Mouse (Mus musculus): Measurements from ENCODE around the gene Ccnl1. TPM values are rescaled to one million over a fixed set of nuclear protein-coding genes. Genes with fewer than 3 reads are reported as not detected.

Ccnl1 gene
- total RNA-seq (2017): 403 and 451 TPM in 2 replicates

DNA sequence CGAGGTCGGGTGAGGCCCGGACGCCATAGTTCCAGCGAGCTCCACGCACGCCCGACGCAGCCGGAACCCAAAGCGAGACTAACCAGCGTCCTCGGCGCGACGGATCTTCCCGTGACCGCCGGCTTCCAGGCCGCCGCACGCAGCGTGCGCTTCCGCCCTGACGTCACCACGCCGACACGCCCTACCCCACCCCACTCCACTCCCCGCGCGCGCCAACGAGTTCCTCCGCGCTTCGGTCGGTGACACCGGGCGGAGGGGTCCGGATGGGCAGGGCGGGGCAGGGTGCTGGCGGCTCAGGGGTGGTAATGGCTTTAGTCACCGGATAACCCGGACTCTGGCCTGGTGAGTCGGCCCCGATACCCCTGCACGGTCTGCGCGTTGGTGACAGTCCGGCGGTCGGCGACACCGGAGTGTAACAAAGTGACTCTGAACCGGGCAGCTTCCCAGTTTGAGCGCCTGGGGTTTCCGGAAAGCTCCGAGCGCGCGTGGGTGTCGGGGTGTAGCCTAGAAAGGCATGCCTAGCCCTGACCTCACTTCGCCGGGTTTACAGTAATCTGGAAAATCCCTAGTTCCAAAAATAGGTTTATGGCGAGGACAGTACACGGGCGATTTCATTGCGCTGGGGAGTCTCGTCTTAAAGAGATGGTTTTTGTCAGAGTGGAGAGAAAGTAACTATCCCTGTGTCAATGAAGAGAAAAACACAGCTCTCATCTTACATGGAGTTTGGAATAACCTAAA is at the start of gene Ccnl1:
TSS of gene Ccnl1 (minus strand) at position 148 of the 738 bp plus-strand sequence.
- peak; percentile 74 for ATAC-seq (replicated peaks; ENCODE audit: low read depth, poor library complexity, severe bottlenecking)

DNA sequence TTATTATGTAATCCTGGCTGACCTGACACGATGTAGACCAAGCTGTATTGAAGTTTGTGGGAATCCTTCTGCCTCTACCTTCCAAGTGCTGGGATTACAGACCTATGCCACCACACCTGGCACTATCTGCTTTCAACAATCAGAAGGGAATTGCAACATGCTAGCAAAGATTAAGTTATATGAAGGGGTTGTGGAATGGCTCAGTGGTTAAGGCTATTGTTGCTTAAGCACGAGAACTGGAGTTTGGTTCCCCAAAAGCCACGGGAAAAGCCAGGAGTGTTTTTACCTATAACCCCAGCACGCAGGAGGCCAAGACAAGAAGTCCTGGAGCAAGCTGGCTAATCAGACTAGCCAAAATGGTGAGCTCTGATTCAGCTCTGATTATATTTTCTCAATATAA is 46.9 kb upstream of the Ccnl1 start:
- ATAC-seq (replicated peaks; ENCODE audit: low read depth, poor library complexity, severe bottlenecking): no peak

DNA sequence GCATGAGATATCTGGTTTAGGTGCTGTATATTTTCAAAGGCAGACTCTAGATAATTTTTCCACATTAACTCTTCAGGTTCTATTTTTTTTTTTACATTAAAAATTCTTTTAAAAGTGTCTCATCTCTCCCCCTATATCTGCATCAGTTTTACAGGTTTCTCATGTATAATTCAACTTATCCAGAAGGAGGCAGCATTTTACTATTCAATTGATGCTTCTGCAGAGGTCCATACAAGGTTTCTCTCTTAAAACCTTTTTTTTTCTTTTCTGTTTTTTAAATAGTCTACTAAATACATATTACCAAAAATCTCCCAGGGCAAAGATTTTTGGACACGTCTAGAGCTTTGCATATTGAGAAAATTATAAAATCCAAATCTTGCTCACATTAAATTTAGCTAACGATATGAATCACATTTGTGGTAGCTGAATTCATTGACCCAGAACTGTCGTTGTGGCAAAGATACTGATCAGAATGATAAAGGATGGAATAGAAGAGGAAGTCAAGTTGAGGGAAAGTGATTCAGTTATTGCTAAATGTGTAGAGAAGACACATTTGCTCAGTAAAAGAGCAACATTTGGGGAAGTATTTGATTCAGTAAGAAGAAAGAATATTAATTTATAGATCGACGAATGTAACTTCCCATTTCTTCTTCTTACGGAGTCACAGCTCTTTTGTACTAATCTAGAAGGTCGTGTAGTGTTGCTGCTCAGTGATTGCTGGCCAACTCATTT is 46.3 kb upstream of the Ccnl1 start:
- peak; percentile 81 for ATAC-seq (replicated peaks; ENCODE audit: low read depth, poor library complexity, severe bottlenecking)

DNA sequence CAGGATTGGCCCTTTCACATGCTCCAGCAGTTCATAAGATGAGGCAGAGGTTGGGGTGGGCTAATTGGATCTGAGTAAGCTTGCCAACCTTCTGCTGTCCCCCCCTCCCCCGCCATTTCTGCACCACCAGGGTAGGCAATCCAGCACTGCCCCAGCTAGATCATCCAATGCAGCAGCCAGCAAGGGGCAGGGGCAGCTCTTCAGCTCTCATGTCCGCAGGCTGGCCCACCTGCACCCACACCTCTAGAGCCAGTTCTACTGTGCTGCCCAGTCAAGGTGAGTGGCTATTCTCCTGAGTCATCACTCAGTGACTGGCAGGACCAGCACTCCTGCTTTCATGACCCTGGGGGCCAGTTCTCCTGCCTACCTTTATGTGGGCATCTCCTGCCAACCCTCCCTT is 42.4 kb upstream of the Ccnl1 start:
- ATAC-seq (replicated peaks; ENCODE audit: low read depth, poor library complexity, severe bottlenecking): no peak

DNA sequence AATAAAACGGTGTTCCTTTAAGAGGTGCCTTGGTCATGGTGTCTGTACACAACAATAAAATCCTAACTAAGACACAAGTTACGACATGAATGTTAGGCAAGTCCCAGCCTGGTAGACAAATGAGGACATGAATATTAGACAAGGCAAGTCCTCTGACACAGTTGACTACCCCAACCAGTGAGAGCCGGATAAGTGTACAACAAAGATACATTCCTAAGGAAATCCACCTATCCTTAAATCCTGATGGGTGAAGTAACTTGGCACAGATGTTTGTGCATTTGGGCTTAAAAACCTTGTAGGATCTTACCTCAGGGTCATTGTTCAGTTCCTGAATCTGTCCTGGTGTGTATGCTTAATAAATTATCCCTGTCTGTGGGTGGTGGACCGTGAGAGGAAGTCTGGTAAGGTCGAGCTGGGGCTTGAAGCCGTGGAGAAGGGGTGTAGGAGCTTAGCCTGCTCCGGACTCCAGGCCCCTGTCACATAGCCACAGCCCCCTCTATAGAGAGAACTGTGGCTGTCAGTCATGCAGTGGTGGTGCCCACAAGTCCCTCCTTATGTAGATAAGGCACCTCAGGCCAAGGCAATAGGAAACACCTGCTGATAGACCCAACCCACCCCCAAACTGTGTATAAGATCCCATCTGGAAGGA is 39.4 kb upstream of the Ccnl1 start:
- peak; percentile 81 for ATAC-seq (replicated peaks; ENCODE audit: low read depth, poor library complexity, severe bottlenecking)

DNA sequence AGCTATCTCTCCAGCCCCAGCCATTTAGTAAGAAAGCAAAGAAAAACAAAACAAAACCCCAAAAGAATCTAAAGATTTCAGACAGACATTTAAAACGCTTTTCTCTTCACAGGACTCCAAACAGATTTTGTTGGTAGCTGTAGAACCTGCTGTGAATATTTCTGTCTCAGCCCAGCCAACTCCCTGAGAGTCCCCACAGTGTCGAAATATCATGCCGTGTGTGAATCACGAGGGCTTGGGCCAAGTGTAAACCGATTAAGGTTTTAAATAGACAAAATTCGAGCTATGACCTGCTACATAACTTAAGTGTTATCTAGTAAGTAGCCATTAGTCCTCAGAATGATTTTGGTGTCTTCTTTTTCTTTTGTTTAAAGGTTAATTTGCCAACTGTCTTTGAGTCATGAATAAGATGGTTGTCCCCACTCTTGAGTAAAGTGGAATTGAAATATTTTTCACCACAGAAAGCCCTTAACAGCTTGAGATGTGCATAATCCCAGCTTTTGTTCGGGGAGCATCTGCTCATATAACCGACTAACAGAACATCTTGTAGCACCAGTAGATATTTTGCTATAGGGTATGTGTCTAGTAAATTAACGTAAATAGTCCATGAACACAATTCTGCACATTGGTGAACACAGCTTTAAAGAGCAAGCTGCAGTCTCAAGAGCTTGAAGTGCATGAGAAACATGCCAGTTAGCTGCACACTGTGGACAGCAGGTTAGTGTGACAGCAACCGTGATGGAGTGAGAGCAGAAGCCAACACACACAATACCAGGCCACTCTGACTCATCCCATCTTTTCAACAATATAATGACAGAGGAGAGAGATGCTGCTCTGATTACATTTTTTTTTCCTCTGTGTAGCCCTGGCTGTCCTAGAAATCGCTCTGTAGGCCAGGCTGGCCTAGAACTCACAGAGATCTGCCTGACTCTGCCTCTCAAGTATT is 34.6 kb upstream of the Ccnl1 start:
- ATAC-seq (replicated peaks; ENCODE audit: low read depth, poor library complexity, severe bottlenecking): no peak

DNA sequence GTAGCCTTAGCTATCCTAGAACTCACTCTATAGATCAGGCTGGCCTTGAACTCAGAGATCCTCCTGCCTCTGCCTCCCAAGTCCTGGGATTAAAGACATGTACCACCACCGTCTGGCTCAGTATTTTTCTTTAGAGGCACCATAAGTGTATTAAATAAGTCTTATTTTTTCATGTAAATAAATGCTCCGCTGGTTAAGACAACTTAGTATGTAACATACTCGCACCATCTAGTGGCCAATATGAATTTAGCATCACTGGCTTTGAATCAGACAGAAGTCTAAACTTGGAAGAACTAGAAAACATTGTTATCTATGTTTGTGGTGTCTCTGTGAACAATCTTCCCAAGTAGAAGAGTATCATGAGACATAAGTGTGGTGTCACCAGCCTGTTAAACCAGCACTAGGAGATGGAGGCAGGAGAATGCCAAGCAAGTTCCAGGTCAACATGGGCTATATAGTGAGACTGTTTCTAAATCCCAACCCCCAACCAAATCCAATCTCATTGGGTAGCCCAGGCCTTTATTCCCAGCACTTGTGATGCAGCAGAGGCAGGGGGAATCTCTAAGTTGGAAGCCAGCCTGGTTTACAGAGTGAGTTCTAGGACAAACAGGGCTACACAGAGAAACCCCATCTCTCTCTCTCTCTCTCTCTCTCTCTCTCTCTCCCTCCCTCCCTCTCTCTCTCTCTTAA is 33.1 kb upstream of the Ccnl1 start:
- ATAC-seq (replicated peaks; ENCODE audit: low read depth, poor library complexity, severe bottlenecking): peak; percentile 84

DNA sequence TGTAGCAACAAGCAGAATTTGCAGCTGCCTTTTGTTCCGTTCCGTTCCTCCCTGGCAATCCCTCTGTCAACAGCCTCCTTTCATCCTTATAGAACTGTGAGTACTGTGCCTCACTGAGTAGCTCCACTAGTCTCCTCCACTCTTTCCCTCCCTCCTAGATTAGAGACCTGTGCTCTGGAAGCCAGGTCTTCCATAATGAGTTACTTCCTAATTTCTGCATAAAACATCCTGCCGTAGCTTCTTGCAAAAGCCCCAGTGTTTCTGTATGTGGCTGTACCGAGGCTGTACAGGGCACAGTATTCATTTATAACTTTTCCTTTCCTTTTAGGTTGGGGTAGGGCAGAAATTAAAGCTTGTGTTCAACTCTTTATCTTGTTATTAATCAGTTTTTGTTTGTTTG is 32.5 kb upstream of the Ccnl1 start:
- peak; percentile 50 for ATAC-seq (replicated peaks; ENCODE audit: low read depth, poor library complexity, severe bottlenecking)

DNA sequence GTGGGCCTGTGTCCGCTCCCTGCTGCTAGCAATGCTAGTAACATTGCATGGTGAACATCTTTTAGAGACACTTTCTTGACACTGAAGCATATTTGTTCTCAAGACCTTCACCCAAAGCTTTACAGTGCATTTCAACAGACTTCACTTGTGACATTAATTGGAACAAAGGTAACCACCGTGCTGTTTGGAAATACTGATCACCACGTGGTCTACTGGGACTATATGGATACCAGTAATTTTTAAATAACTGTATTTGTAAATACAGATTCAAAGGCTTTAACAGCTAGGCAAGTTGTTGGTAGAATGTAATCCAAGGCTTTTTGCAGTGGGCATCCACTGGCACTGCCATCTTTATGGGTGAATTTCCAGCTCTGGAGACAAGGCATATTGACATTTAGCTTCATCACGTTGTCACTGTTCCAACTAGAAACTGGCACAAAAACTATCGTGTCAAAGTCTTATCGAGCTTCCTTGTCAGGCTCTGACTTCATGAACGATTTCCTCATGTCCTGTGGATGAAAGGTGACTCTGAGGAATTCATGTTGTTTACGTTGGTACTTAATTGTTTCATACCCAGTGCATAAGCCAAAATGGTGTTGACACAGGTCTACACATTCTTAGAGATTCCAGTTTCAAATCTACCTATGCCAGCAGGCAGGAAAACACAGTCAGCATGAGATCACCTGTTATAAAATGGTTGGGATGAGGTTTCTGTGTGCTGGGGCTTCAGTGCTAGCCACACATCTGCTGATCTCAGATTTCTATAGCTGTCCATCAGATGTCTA is 30.9 kb upstream of the Ccnl1 start:
- ATAC-seq (replicated peaks; ENCODE audit: low read depth, poor library complexity, severe bottlenecking): no peak

DNA sequence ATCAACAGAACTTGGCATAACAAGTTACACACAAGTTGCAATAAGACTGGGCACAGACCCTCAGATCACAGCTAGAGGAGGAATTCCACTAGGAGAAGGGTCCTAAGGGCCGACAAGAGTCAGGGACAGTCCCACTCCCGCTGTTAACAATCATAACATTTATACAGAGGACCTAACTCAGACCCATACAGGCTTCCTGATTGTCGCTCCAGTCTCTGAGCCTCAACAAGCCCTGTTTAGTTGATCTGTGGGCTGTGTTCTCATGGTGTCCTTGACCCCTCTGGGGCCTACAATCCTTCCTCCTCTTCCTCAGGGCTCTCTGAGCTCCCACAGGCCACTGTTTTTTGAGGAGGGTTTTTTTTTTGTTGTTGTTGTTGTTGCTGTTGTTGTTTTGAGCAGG is 18.2 kb upstream of the Ccnl1 start:
- no peak for ATAC-seq (replicated peaks; ENCODE audit: low read depth, poor library complexity, severe bottlenecking)

DNA sequence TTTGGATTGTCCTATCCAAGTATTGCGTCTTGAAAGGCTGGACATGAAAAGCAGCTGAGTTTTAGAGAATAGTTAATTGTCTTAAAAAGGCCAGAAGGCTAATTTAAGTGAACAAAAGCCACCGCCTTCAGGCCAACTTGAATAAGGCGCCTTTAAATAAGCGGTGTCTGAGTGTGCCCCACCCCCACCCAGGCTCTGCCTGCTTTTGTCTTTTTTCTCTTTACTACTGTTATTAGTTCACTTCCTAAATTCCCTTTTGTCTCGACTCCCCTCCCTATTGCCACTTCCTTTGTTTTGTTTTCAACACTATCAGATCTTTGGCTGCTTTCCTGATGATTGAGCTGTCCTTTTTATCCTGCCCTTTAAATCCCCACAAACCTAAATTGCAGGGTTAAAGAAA is 17.3 kb upstream of the Ccnl1 start:
- peak; percentile 50 for ATAC-seq (replicated peaks; ENCODE audit: low read depth, poor library complexity, severe bottlenecking)

DNA sequence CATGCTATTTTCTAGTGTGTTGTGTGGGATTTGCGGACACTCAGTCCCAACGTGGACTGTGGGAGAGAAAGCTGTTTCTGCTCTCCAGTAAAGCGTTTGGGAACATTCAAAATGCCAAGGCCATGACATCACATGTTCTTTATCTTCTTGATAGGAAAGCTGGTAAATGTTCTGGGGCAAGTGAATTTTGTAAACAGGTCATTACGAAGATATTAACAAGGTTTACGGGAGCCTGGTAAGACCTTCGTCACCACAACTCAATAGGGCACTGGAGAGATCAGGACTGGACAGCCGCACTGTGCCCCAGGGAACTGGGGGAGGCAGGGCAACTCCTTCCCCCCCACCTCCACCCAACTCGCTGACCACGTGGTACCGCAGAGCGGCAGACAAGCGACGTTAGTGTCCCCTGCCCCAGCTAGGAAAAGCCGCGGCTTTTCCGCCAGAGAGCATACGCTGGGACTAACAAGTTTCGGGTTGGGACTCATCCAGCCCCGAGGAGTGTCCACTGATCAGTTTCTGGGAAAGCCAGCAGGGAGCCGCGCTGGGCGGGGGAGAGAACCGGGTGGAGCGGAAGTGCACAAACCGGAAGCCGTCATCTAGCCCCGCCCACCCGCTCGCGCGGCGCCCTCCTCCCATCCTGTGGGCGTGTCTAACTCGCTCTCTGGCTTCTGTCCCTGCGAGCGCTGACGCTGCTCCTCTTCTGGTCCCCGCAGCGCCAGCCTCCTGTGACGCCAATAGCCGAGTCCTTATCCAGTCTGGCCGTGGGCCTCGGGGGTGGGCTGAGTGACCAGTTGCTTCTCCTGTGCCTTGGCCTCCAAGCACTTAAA is 16.4 kb upstream of the Ccnl1 start:
- ATAC-seq (replicated peaks; ENCODE audit: low read depth, poor library complexity, severe bottlenecking): peak; percentile 94

DNA sequence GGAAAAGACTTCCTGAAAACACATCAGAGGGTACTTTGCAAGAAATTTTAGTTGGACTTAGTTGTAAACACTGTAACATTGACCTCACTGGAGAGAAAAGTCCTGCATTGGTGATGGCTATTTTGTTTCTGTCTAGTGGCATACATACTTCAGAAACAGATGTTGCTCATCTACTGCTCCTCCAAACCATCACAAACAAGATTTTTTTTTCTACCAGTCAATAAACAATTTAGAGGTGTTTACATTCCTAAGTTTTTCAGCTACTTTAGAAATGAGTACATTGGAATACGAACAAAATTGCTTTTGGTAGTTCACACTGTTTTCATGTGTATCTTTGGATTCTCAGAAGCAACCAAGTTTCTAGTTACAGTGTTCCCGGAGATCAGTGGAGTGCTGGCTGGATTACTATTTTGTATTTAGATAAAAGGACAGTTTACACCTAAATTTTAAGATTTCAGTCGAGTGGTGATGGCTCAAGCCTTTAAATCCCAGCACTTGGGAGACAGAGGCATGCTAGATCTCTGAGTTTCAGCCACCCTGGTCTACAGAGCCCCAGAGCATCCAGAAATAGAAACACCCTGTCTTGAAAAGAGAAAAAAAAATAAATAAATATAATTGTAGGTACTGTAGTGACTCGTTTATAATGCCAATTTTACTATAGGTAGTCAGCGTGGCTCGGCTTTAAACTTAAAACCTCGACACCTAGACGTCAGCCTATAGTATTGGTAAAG is 15.6 kb upstream of the Ccnl1 start:
- no peak for ATAC-seq (replicated peaks; ENCODE audit: low read depth, poor library complexity, severe bottlenecking)

DNA sequence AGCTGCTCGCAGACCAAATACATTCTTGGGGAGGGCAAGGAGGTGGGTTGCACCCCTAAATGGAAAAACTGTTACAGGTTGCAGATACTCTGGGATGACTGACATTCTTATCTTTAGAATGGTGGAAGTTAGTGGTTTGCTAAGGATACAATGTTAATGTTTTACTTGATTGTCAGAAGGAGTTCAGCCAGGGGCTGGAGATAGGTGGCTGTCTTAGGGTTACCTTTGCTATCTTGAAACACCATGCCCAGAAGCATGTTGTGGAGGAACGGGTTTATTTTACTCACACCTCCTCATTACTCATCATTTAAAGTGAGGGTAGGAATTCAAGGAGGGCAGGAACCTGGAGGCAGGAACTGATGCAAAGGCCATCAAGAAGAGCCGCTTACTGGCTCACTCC is 11.1 kb upstream of the Ccnl1 start:
- ATAC-seq (replicated peaks; ENCODE audit: low read depth, poor library complexity, severe bottlenecking): no peak

DNA sequence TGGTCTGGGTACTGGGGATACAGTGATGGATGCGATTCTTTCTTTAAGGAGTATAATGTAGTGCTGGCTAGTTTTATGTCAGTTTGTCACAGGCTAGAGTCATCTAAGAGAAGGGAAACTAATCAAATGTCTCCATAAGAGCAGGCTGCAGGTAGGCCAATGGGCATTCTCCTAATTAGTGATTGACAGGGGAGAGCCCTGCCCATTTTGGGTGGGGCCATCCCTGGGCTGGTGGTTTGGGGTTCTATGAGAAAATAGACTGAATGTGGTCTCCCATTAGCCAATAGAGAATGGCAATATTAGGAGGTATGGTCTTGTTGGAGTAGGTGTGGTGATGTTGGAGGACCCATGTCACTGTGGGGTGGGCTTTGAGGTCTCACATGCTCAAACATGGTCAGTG is 8.3 kb upstream of the Ccnl1 start:
- no peak for ATAC-seq (replicated peaks; ENCODE audit: low read depth, poor library complexity, severe bottlenecking)

DNA sequence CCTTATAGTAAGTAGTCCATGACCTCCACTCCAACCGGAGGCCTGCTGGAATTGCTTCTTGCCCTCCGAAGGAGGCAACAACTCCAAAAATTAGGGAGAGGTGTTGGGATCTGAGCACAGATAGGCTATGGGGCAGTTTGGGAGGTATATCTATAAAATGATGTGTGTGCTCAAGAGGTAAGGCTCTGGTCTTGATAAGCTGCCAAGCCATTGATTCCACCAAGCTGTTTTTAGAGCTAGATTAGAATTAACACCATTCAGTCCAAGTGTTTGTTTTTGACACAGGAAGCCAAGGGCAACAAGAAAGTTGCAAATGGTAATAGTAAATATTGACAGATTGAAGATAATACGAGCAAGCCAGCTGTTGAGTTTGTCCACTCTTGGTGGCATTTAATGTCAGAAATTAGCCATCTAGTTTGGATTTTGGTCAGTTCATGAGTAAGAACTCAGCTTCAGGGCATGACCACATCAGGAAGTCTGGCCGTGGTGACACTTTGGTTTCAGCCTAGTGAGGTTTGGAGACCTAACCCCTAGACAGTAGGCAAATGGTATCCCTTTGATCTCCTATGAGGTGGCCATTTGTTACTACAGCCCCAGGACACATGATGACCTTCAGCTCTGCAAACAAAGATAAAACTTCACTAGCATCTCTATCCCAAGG is 4.4 kb upstream of the Ccnl1 start:
- no peak for ATAC-seq (replicated peaks; ENCODE audit: low read depth, poor library complexity, severe bottlenecking)

Measured in common myeloid progenitor, adult 5-6 weeks (primary cell).